Mouse (Mus musculus) embryo, embryonic 10.5 days (tissue): ENCODE measurements around the gene 1700129C05Rik.
A peak's percentile ranks its signal among the peaks of the same experiment; 100 is the strongest.

Source experiments
- DNase-seq: peaks from one replicate; pipeline ENCODE4 v3.0.0-alpha.2; 2015; ENCODE audit warnings: low spot score

The 1700129C05Rik gene

DNA sequence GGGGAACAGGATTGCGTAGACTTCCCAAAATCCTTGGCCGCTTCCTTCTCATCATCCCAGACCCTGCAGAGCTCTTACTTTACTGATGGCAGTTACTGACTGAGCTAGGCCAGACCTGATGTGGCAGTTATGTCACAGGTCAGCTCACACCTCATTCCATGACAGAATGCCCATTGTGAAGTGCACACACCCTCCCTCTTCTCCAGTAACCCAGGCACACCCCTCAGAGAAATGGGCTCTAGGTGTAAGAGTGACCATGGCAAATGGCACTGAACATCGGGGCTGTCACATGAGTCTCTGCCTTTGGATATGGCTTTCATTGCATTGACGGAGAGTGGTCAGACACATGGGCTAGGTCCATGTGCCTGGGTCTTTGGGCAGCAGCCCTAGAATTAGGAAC, at the start of gene 1700129C05Rik:
Gene 1700129C05Rik, minus strand, starts transcription at position 101 of the 400 bp plus-strand sequence.
- DNase-seq = no peak

- no peak for DNase-seq
Measured at GRCm38 (mm10) chr14:59186121-59186520, 43.4 kb upstream of the 1700129C05Rik start.

DNA sequence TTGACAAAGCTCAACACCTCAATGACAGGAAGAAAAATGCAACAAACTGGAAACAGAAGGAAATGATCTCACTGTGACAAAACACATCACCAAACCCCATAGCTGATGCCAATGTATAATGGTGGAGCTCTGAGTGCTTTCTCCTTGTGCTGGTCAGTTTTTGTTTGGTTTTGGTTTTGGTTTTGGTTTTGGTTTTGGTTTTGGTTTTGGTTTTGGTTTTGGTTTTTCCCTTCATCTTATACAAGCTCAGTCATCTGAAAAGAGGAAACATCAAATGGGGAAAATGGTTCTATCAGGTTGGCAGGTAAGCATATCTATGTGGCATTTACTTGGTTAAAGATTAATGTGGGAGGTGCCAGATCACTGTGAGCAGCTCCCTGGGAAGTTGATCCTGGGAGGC, 42.8 kb upstream of the 1700129C05Rik start:
- DNase-seq = no peak

DNA sequence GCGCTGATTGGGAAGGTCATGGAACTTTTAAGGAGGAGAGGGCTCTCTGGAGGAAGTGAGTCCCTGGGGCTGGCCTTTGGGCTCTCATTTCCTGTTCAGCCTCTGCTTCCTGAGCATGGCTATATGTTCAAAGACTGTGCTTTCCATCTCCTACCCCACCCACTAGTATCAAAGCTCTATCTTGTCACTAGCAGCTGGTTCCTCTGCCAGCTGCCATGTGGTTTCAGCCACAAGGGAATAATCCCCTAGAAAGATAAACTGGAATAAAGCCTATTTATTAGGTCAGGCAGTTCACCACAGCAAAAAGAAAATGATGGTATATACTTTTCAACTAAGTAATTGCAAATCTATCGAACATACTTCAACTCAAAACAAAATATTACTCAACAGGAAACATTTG, 40.0 kb upstream of the 1700129C05Rik start:
- DNase-seq = no peak

GRCm38 (mm10) chr14:59178649-59179048, 36.0 kb upstream of the 1700129C05Rik start, which contains the start of gene Gm5142:
Gene Gm5142, minus strand, starts transcription at chr14:59178749.
- DNase-seq = no peak

- DNase-seq = no peak
Measured at GRCm38 (mm10) chr14:59157016-59157698, 14.5 kb upstream of the 1700129C05Rik start.

GRCm38 (mm10) chr14:59155589-59155988, 12.9 kb upstream of the 1700129C05Rik start:
- peak; percentile 18 for DNase-seq

DNA sequence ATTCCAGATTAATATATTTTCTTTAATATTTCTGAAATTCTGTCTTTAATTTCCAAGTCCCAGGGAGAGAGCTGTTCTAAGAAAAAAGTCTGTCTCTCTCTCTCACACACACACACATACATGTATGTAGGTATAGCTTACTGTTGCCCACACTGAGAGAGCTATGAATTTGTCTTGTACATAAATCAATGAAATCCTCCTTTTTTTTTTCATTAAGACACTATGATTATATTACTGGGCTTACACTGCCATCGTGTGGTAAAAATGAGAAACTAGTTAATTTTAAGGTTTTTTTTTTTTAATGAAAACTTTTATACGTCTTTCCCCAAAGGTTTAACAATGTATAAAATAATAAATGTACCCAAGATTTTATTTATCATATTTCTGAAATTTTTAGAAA, 28.4 kb downstream of the 1700129C05Rik start:
- DNase-seq = peak; percentile 55

DNA sequence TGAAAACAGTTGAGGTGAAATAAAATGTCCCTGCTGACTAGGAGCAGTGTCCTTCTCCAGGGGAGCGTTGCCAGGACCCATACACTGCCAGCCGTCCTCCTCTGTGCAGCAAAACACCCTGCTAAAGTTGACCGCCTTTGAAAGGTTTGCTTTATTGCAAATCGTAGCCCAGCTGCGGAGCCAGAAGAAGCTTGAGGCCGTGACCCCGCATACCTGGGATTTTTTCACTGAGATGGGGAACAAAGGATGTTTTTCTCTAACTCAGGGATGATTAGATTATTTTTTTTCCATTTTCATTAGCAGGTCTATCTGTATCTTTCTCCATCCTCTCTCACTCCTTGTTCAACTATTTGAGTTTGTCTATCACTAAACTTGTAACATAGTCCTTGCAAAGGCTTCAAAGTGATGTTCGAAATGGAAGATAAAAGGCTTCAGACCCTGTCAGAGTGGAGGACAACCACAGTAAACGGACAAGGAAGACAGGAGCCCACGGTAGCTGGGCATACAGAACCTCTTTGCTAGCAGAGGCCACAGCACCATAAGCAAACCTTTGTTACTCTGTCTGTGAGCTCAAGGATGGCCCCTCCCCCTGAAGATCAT, 38.6 kb downstream of the 1700129C05Rik start:
- peak; percentile 69 for DNase-seq

DNA sequence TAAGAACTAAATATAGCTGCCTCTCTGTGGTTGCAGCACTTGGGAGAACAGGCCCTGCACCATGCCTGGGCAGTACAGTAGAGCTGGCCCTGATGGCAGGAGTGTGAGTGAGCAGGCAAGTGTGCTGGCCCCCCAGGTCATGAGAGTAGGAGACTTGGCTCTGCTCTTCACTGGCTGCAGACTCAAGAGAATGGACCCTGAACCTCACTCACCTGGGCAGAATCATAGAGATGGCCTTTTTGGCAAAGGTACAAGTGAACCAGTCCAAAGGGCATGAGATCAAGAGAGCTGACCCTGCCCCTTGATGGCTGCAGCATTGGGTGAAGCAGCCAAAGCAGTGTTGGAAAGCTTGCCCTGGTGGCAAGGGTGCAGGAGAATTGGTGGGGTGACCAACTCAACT, 49.1 kb downstream of the 1700129C05Rik start:
- DNase-seq = no peak

DNA sequence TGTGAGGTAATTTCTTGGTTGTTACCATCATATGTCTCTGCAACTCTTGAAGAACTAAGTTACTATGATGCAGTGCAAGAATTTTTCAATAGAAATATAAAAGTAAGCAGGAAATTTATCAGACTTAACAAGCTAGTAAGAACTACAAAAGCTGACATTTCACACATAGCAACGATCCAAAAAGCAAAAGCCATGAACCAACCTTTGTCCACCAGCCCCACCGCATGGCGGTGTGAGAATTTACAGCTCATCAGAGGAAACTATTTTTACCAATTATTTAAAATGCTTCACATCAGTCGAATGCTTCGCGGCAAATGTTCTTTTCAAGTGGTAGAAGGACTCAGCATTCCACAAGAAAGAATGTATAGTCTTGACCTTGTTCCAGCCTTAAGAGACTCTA, 58.3 kb downstream of the 1700129C05Rik start:
- peak; percentile 72 for DNase-seq
